Comparison of ENCODE assay signal across 9 mouse cellular contexts in genomic region chr6:134631947-134632687, GRCm38 (mm10). TPM values are rescaled to one million over a fixed set of nuclear protein-coding genes. Genes with fewer than 3 reads are reported as not detected.
DNase-seq lines count a peak whose midpoint lies in the region; ATAC-seq and TF ChIP-seq lines count a peak whose summit lies in the region.
"Had no signal": no experiment of that assay in that cellular context is flagged by ENCODE, and none has a peak within 500 bp of the region (broad histone marks: within the 10 kb centered on the region; RNA-seq: fewer than 3 reads in every experiment).

Gene Mansc1, minus strand, starts transcription at chr6:134632488.

- DNase-seq in spleen, postnatal 10 days (ENCODE audit: low spot score in 2 of 2) = peak; percentile 13 to 42
- DNase-seq in spleen, postnatal 36 days (ENCODE audit: low spot score in 2 of 2) = no peak
- peak; percentile 56 for DNase-seq in embryonic facial prominence, embryonic 10.5 days (ENCODE audit: low spot score)
- DNase-seq in heart, adult 2 months = peak; percentile 67 to 71
- DNase-seq in liver = peak; percentile 22
- DNase-seq in midbrain, embryonic 14.5 days = peak; percentile 59

- intact Hi-C loops in heart, adult 2 months (cut with DNase I) = no loop called here

- no peaks in the 10 kb centered on the region for H3K36me3 ChIP-seq in embryonic facial prominence, embryonic 10.5 days (replicated peaks)
- H3K36me3 ChIP-seq in heart, adult 2 months (ENCODE audit: control insufficient read depth, insufficient read depth, low read length) = no peaks in the 10 kb centered on the region
- H3K36me3 ChIP-seq in intestine, embryonic 16.5 days (ENCODE audit: control insufficient read depth, insufficient read depth, low read length) = no peaks in the 10 kb centered on the region
- H3K36me3 ChIP-seq in midbrain, embryonic 14.5 days (ENCODE audit: control insufficient read depth, insufficient read depth, low read length) = no peaks in the 10 kb centered on the region
- no peaks in the 10 kb centered on the region for H3K36me3 ChIP-seq in testis, adult 2 months (ENCODE audit: control insufficient read depth, insufficient read depth, low read length)

- peaks cover 50% of the 10 kb centered on the region for H3K27me3 ChIP-seq in embryonic facial prominence, embryonic 10.5 days (replicated peaks; ENCODE audit: low read depth, poor library complexity, severe bottlenecking)
- H3K27me3 ChIP-seq in heart, adult 2 months (ENCODE audit: control insufficient read depth, insufficient read depth, low read length) = no peaks in the 10 kb centered on the region
- H3K27me3 ChIP-seq in intestine, embryonic 16.5 days (replicated peaks; ENCODE audit: control insufficient read depth, insufficient read depth, low read length) = no peaks in the 10 kb centered on the region
- peaks cover 18% of the 10 kb centered on the region for H3K27me3 ChIP-seq in midbrain, embryonic 14.5 days (ENCODE audit: control insufficient read depth, insufficient read depth, low read length)
- H3K27me3 ChIP-seq in testis, adult 2 months (ENCODE audit: control insufficient read depth, insufficient read depth, low read length) = no peaks in the 10 kb centered on the region

- peaks cover 12% of the 10 kb centered on the region for H3K4me1 ChIP-seq in embryonic facial prominence, embryonic 10.5 days
- H3K4me1 ChIP-seq in heart, adult 2 months (ENCODE audit: control insufficient read depth, insufficient read depth, low read length) = peaks cover 4% of the 10 kb centered on the region; the same call in 1 of the 2 replicates
- peaks cover 7% of the 10 kb centered on the region; the same call in 1 of the 2 replicates for H3K4me1 ChIP-seq in intestine, embryonic 16.5 days (ENCODE audit: control insufficient read depth, insufficient read depth, low read length)
- peaks cover 7% of the 10 kb centered on the region; the same call in 1 of the 2 replicates for H3K4me1 ChIP-seq in midbrain, embryonic 14.5 days (ENCODE audit: control insufficient read depth, insufficient read depth, low read length)
- H3K4me1 ChIP-seq in testis, adult 2 months (ENCODE audit: control insufficient read depth, insufficient read depth, low read length) = peaks cover 4% of the 10 kb centered on the region

- peak; percentile 78 for ATAC-seq in intestine, embryonic 16.5 days
- no peak for ATAC-seq in midbrain, embryonic 14.5 days (ENCODE audit: low FRiP score, low TSS enrichment)

- peak within 1 kb of the TSS; percentile 66; the same call in 1 of the 2 replicates for H3K27ac ChIP-seq in embryonic facial prominence, embryonic 10.5 days (replicated peaks)
- peak within 1 kb of the TSS; percentile 42 for H3K27ac ChIP-seq in heart, adult 2 months
- H3K27ac ChIP-seq in intestine, embryonic 16.5 days (ENCODE audit: low read length) = peak within 1 kb of the TSS; percentile 48
- H3K27ac ChIP-seq in midbrain, embryonic 14.5 days (replicated peaks; ENCODE audit: low read depth, low read length) = no peak within 1 kb of the TSS
- H3K27ac ChIP-seq in testis, adult 2 months (ENCODE audit: control insufficient read depth, insufficient read depth, low read depth, low read length) = no peak within 1 kb of the TSS

- peak within 1 kb of the TSS; percentile 96 for H3K4me2 ChIP-seq in intestine, embryonic 16.5 days (ENCODE audit: low read depth, low read length)
- H3K4me2 ChIP-seq in midbrain, embryonic 14.5 days (ENCODE audit: low read length) = peak within 1 kb of the TSS; percentile 81

- H3K9me3 ChIP-seq in embryonic facial prominence, embryonic 10.5 days = no peaks in the 10 kb centered on the region
- no peaks in the 10 kb centered on the region for H3K9me3 ChIP-seq in intestine, embryonic 16.5 days (ENCODE audit: control insufficient read depth, low read length)
- no peaks in the 10 kb centered on the region for H3K9me3 ChIP-seq in midbrain, embryonic 14.5 days (ENCODE audit: control insufficient read depth, low read length)

- TF ChIP-seq CTCF in heart, adult 2 months (IDR thresholded peaks at IDR 0.05) = no peak
- no peak for TF ChIP-seq CTCF in testis, adult 2 months (IDR thresholded peaks at IDR 0.05; ENCODE audit: control insufficient read depth, insufficient read depth, insufficient replicate concordance, low read depth, low read length)

- no peak for TF ChIP-seq EP300 in heart, adult 2 months (IDR thresholded peaks at IDR 0.05; ENCODE audit: insufficient read depth, low read depth, low read length)

- H3K4me3 ChIP-seq in embryonic facial prominence, embryonic 10.5 days = peak within 1 kb of the TSS; percentile 67
- peak within 1 kb of the TSS; percentile 68 for H3K4me3 ChIP-seq in heart, adult 2 months
- peak within 1 kb of the TSS; percentile 70 for H3K4me3 ChIP-seq in intestine, embryonic 16.5 days (ENCODE audit: low read length)
- peak within 1 kb of the TSS; percentile 42 for H3K4me3 ChIP-seq in midbrain, embryonic 14.5 days (replicated peaks; ENCODE audit: low read depth, low read length)
- H3K4me3 ChIP-seq in testis, adult 2 months (ENCODE audit: control insufficient read depth, low read depth, low read length) = peak within 1 kb of the TSS; percentile 70

- WGBS in embryonic facial prominence, embryonic 10.5 days = under 1% methylated on average over 46 of the region's 46 CpGs
- 1% methylated on average over 46 of the region's 46 CpGs for WGBS in heart, adult 2 months
- WGBS in intestine, embryonic 16.5 days = 1% methylated on average over 46 of the region's 46 CpGs
- 1% methylated on average over 46 of the region's 46 CpGs for WGBS in midbrain, embryonic 14.5 days

- peak; percentile 53; the same call in 1 of the 2 replicates for TF ChIP-seq POLR2A in heart, adult 2 months (IDR thresholded peaks at IDR 0.05; ENCODE audit: insufficient read depth, low read depth, low read length)
- no peak for TF ChIP-seq POLR2A in testis, adult 2 months (IDR thresholded peaks at IDR 0.05; ENCODE audit: control insufficient read depth, low read depth, low read length)

- H3K9ac ChIP-seq in heart, adult 2 months (ENCODE audit: low read depth, low read length) = peak within 1 kb of the TSS; percentile 68
- H3K9ac ChIP-seq in intestine, embryonic 16.5 days (ENCODE audit: low read depth, low read length) = peak within 1 kb of the TSS; percentile 78
- peak within 1 kb of the TSS; percentile 59 for H3K9ac ChIP-seq in midbrain, embryonic 14.5 days (replicated peaks; ENCODE audit: low read length)

- no peaks in the 10 kb centered on the region for H3K79me2 ChIP-seq in heart, adult 2 months (replicated peaks; ENCODE audit: control insufficient read depth, insufficient read depth, low read length)

RNA-seq across cellular contexts. Expression of gene Mansc1, which starts in this region (rescaled TPM):
- 0.44 and 0.71 TPM in 2 replicates for polyA plus RNA-seq in embryonic facial prominence, embryonic 10.5 days (2016; fragmentation: Nextera tagmentation; extraction: Ambion mirVana)
- 1 to 10 TPM; 4.3 to 5.5 TPM for total RNA-seq in heart, adult 2 months (2021)
- polyA plus RNA-seq in heart, adult 2 months (2012; rRNA removed) = 4.5 and 5.6 TPM in 2 replicates
- 6.2 and 7.6 TPM in 2 replicates for polyA plus RNA-seq in intestine, embryonic 16.5 days (2015; fragmentation: Nextera tagmentation; extraction: Ambion mirVana)
- polyA plus RNA-seq in midbrain, embryonic 14.5 days (2014; fragmentation: Nextera tagmentation; extraction: Ambion mirVana) = 0.91 and 1.0 TPM in 2 replicates
- polyA plus RNA-seq in testis, adult 2 months (2012; rRNA removed) = 0.53 and 0.59 TPM in 2 replicates
- total RNA-seq: MEL had no signal

Comparison
In these comparisons a context has a peak if more than half of its experiments do, and no peak if none do; other contexts are left out.
1. DNase-seq: peak in spleen, postnatal 10 days (2 of 2), heart, adult 2 months (2 of 2), liver (single experiment) and midbrain, embryonic 14.5 days (single experiment); none in spleen, postnatal 36 days (0 of 2).
2. Peak in DNase-seq, H3K4me3 ChIP-seq and H3K27ac ChIP-seq in embryonic facial prominence, embryonic 10.5 days; RNA of the gene not detected or under 1 TPM.
3. H3K27ac ChIP-seq: peak in heart, adult 2 months (single experiment) and intestine, embryonic 16.5 days (single experiment); none in midbrain, embryonic 14.5 days (single experiment) and testis, adult 2 months (single experiment).
4. Peak in every context shown above with its lines, with median percentiles within 50 percentile points of each other: H3K4me3 ChIP-seq and H3K9ac ChIP-seq.